Mouse (Mus musculus): ENCODE data around the gene Eif5a.

Gene Eif5a

DNA sequence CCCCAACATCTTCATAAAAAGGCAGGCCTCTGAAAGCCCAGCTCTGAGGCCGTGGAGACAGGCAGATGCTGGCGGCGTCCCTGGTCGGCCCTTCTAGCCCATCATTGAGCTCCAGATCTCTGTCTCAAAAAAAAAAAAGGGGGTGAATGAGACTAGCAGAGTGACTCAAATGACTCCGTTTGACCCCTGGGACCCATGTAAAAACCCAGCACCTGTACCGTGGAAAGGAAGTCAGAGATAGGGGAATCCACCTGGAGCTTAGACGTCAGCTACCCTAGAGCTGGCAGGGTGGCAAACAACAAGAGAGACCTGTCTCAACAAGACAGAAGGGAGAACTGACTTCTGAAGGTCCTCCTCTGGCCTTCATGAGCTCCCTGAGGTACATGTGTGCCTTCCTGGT, 49.9 kb downstream of the Eif5a start:
- DNase-seq: no peak

GRCm38 (mm10) chr11:69870289-69871069, 51.3 kb downstream of the Eif5a start:
- no peak for DNase-seq

DNA sequence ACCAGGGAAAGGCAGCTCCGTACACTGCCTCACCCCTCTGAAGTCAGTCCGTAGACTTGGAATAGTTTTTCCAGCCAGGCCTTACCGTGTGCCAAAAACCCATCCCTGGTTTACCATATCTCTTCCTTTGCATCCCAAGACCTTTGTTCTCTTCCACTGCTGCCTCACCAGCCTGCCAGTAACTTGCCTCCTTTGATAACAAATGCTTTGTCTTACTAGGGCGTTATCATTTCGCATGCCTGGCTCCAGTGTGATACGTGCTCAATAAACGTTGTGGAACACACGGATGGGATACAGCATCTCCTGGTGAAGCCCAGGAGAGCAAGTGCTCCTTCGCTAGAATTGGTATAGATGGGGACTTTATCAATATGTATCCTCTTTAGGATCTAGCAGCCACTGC, 54.4 kb downstream of the Eif5a start:
- no peak for DNase-seq

All from embryo, embryonic 11 days (tissue).